Mouse (Mus musculus): ENCODE measurements around the gene Plod2.

GRCm38 (mm10) chr9:92567474-92567873, 25.5 kb downstream of the Plod2 start:
- no peak for TF ChIP-seq CTCF (IDR thresholded peaks at IDR 0.05; ENCODE audit: control insufficient read depth, insufficient read depth, insufficient read length)
- no peak for TF ChIP-seq MAX (IDR thresholded peaks at IDR 0.05)
- TF ChIP-seq MYOG (IDR thresholded peaks at IDR 0.05; ENCODE audit: control insufficient read depth, extremely low read depth, insufficient read length): no peak

All from C2C12 (cell line).